Mouse (Mus musculus) erythroblast, embryonic 14.5 days (primary cell): ENCODE data around the gene Htr1f. TPM values are rescaled to one million over a fixed set of nuclear protein-coding genes. Genes with fewer than 3 reads are reported as not detected.

Experiments used
- H3K27me3 ChIP-seq: 2 replicates; pipeline ENCODE4 v1.6.1; 2012; ENCODE audit warnings: inconsistent platforms; ENCODE audit not compliant: control insufficient read depth
- H3K36me3 ChIP-seq: 2 replicates; pipeline ENCODE4 v1.6.1; 2012; ENCODE audit warnings: mild to moderate bottlenecking, inconsistent platforms; ENCODE audit not compliant: control insufficient read depth
- H3K4me1 ChIP-seq: 2 replicates; pipeline ENCODE4 v1.6.1; 2012; ENCODE audit warnings: inconsistent platforms; ENCODE audit not compliant: control insufficient read depth
- H3K4me3 ChIP-seq: replicated peaks from 2 replicates; pipeline ENCODE3; 2012; ENCODE audit warnings: moderate library complexity, mild to moderate bottlenecking, inconsistent platforms
- H3K9me3 ChIP-seq: 2 replicates; pipeline ENCODE4 v1.6.1; 2012; ENCODE audit warnings: low read length, inconsistent platforms, mixed read lengths; ENCODE audit not compliant: control insufficient read depth
- GATA1 ChIP-seq: IDR thresholded peaks from 2 replicates; pipeline ENCODE4 v1.6.1; 2012; ENCODE audit warnings: low read length, inconsistent platforms, mixed read lengths
- TAL1 ChIP-seq: IDR thresholded peaks from 3 replicates; pipeline ENCODE4 v1.6.1; 2012; ENCODE audit warnings: low read length, inconsistent platforms, mixed read lengths
- polyA plus RNA-seq: library from polyadenylated mRNA; stranded (reverse); fragments of >175 nt; gene quantifications from 2 replicates; pipeline ENCODE4 v1.2.3, GENCODE M21; 2012

Htr1f gene
- polyA plus RNA-seq, 1 experiment: not detected

- peaks cover 11% of the 10 kb centered on the region for H3K9me3 ChIP-seq
- H3K4me3 ChIP-seq: no peak overlapping the region
- H3K4me1 ChIP-seq: no peaks in the 10 kb centered on the region
- no peak for TF ChIP-seq GATA1
- no peaks in the 10 kb centered on the region for H3K36me3 ChIP-seq
- no peaks in the 10 kb centered on the region for H3K27me3 ChIP-seq
Measured at GRCm38 (mm10) chr16:65029675-65030074, 76.0 kb downstream of the Htr1f start.

DNA sequence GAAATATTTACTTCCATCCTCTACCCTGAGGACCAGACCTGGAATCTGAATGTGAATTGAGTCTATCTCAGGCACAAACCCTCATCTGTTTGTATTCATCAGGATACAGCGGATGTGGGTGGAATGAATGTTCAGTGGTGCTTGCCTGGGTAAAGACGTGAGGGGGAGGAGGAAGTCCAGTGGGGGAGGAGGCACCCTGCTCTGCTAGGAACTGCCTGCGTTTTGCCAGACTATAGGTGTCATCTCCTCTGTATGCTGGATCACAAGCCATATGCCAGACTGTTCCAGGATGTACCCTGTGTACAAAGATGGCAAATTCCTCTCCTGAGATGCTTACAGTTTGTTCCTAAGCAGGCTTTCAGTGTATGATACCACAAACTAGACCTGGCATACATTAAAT, 83.3 kb downstream of the Htr1f start:
- Histone ChIP-seq H3K4me3 (no peak overlapping the region), H3K36me3 (no peaks in the 10 kb centered on the region), H3K27me3 (no peaks in the 10 kb centered on the region), H3K4me1 (no peaks in the 10 kb centered on the region), H3K9me3 (peaks cover 10% of the 10 kb centered on the region)
- TF ChIP-seq GATA1 (no peak), TAL1 (no peak)

- TF ChIP-seq GATA1: no peak
- no peak for TF ChIP-seq TAL1
Measured at GRCm38 (mm10) chr16:65018710-65019109, 86.9 kb downstream of the Htr1f start.

DNA sequence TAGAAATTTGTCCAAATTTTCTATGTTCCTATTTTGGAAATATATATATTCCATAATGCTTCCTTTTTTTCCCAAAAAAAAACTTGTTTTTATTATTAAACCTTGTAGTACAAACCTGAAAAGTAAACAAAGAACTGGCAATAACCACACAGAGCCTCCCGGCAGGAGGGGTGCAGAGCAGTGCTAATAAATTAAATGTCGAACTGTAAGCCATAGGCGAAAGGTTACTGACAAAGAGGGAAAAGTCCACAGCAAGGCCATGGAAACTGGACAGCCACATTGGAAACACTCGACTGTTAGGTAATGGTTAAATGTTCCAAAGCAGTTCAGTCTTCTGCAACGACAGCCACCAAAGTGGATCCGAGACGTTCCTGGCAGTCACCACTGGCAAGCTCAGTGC, 87.5 kb downstream of the Htr1f start:
- TF ChIP-seq GATA1: no peak
- TF ChIP-seq TAL1: no peak
- H3K27me3 ChIP-seq: no peaks in the 10 kb centered on the region
- H3K4me3 ChIP-seq: no peak overlapping the region
- no peaks in the 10 kb centered on the region for H3K4me1 ChIP-seq
- H3K36me3 ChIP-seq: no peaks in the 10 kb centered on the region
- H3K9me3 ChIP-seq: peaks cover 8% of the 10 kb centered on the region

More at GRCm38 (mm10) chr16:65018710-65019109, 86.9 kb downstream of the Htr1f start:
- no peaks in the 10 kb centered on the region for H3K4me1 ChIP-seq
- H3K36me3 ChIP-seq: no peaks in the 10 kb centered on the region
- H3K4me3 ChIP-seq: no peak overlapping the region
- H3K27me3 ChIP-seq: no peaks in the 10 kb centered on the region
- H3K9me3 ChIP-seq: peaks cover 10% of the 10 kb centered on the region

- Histone ChIP-seq H3K27me3 (no peaks in the 10 kb centered on the region), H3K4me3 (no peak overlapping the region), H3K4me1 (no peaks in the 10 kb centered on the region), H3K36me3 (no peaks in the 10 kb centered on the region), H3K9me3 (peaks cover 4% of the 10 kb centered on the region; the same call in 1 of the 2 replicates)
- TF ChIP-seq GATA1 (no peak), TAL1 (no peak)
Measured at GRCm38 (mm10) chr16:65017566-65017965, 88.1 kb downstream of the Htr1f start.

DNA sequence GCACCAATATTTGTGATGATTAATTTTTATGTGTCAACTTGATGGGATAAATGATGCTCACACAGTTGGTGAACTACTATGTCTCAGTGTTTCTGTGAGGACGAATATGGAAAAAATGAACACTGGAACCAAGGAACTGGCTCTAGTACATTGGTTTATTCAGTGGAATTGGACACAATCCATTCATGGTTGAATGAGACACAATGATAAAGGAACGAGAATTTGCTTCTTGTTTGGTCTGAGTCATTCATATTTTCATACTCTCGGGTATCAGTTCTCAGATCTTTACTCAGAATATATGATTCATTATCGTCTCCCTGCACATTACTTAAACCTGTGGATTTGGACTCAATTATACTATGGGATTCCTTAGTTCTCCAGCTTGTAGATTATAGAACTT, 90.4 kb downstream of the Htr1f start:
- Histone ChIP-seq H3K4me3 (no peak overlapping the region), H3K9me3 (no peaks in the 10 kb centered on the region), H3K27me3 (no peaks in the 10 kb centered on the region), H3K36me3 (no peaks in the 10 kb centered on the region), H3K4me1 (no peaks in the 10 kb centered on the region)
- TF ChIP-seq TAL1 (no peak), GATA1 (no peak)

- Histone ChIP-seq H3K36me3 (no peaks in the 10 kb centered on the region), H3K27me3 (no peaks in the 10 kb centered on the region), H3K4me3 (no peak overlapping the region), H3K9me3 (peaks cover 4% of the 10 kb centered on the region; the same call in 1 of the 2 replicates), H3K4me1 (no peaks in the 10 kb centered on the region)
- TF ChIP-seq TAL1: no peak
- no peak for TF ChIP-seq GATA1
Measured at GRCm38 (mm10) chr16:65001993-65002821, 103.4 kb downstream of the Htr1f start.

- H3K4me1 ChIP-seq: no peaks in the 10 kb centered on the region
- H3K9me3 ChIP-seq: 0 out of 2 replicates have a peak, but pooled peaks cover 3% of the 10 kb centered on the region
- no peaks in the 10 kb centered on the region for H3K27me3 ChIP-seq
- H3K4me3 ChIP-seq: no peak overlapping the region
- no peaks in the 10 kb centered on the region for H3K36me3 ChIP-seq
- TF ChIP-seq GATA1 (no peak), TAL1 (no peak)
Measured at GRCm38 (mm10) chr16:64989279-64989800, 116.3 kb downstream of the Htr1f start.

- no peaks in the 10 kb centered on the region for H3K36me3 ChIP-seq
- TF ChIP-seq TAL1 (no peak), GATA1 (no peak)
- 0 out of 2 replicates have a peak, but pooled peaks cover 3% of the 10 kb centered on the region for H3K9me3 ChIP-seq
- H3K4me3 ChIP-seq: no peak overlapping the region
- no peaks in the 10 kb centered on the region for H3K4me1 ChIP-seq
- no peaks in the 10 kb centered on the region for H3K27me3 ChIP-seq
Measured at GRCm38 (mm10) chr16:64987564-64987963, 118.1 kb downstream of the Htr1f start.
